Mouse (Mus musculus) thymus, adult 2 months (tissue): ENCODE measurements around the gene Pfkfb2.

Source experiments
- CTCF ChIP-seq: fragments of 200-500 bp; IDR thresholded peaks from 2 replicates; pipeline ENCODE4 v1.5.1; 2012; ENCODE audit warnings: mild to moderate bottlenecking, control low read depth, low read length, moderate library complexity, borderline replicate concordance; ENCODE audit not compliant: control insufficient read depth, poor library complexity, insufficient read depth; ENCODE audit errors: extremely low read depth
- POLR2A ChIP-seq: fragments of 200-500 bp; IDR thresholded peaks from 2 replicates; pipeline ENCODE4 v1.6.1; 2012; ENCODE audit warnings: mild to moderate bottlenecking, low read length, control low read depth, moderate library complexity; ENCODE audit not compliant: control insufficient read depth, poor library complexity, insufficient read depth; ENCODE audit errors: extremely low read depth

DNA sequence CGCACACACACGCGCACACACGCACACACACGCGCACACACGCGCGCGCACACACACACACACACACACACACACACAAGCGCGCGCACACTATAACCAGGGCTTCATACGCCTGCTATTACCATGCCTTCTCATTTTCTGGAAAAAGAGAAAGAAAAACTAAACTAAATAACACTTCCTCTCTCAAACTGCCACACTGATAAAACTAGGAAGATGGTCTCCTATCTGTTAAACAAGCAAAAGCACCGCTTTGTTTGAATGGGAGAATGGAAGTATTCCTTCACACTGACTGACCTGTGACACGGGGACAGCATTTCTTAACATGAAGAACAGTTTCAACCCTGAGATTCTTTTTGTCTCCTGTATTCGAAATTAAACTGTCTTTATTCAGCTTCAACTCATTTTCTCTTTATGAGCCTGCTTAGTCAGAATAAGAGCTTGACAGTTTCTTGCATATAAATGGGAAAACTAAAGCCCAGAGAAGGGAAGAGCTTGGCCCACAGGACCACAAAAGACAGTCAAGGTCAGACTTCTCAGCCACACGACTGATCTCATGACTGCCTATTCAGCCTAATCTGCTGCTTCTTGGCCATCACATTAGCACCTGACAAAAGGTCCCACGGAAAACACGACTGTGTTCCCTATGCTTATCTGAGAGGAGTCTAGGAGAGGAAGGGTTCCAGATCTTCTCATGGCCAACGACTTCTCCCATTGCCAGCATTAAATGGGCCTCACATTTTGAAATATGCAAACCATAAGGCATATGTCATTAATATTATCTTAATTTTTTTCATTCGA is 18.6 kb downstream of the Pfkfb2 start:
- TF ChIP-seq POLR2A: no peak
- TF ChIP-seq CTCF: no peak
